Mouse (Mus musculus) neural tube, embryonic 10.5 days (tissue): ENCODE results near the gene Sox4.

Experiments
- DNase-seq: peaks from one replicate; pipeline ENCODE4 v3.0.0-alpha.2; 2017; ENCODE audit warnings: low spot score; ENCODE audit errors: extremely low spot score

Sox4 gene

GRCm38 (mm10) chr13:28947740-28948441 is 5.6 kb downstream of the Sox4 start:
- peak; percentile 52 for DNase-seq

- peak; percentile 40 for DNase-seq
Measured at GRCm38 (mm10) chr13:28946565-28947135, 6.9 kb downstream of the Sox4 start.

- DNase-seq: no peak
Measured at GRCm38 (mm10) chr13:28945681-28946080, 7.8 kb downstream of the Sox4 start.

- no peak for DNase-seq
Measured at GRCm38 (mm10) chr13:28942926-28943325, 10.6 kb downstream of the Sox4 start.

- DNase-seq: no peak
Measured at GRCm38 (mm10) chr13:28941983-28942630, 11.4 kb downstream of the Sox4 start.

- DNase-seq: no peak
Measured at GRCm38 (mm10) chr13:28933375-28933774, 20.1 kb downstream of the Sox4 start.

GRCm38 (mm10) chr13:28931776-28932175 is 21.7 kb downstream of the Sox4 start:
- DNase-seq: no peak

- no peak for DNase-seq
Measured at GRCm38 (mm10) chr13:28931266-28931665, 22.2 kb downstream of the Sox4 start.

GRCm38 (mm10) chr13:28930364-28930763 is 23.1 kb downstream of the Sox4 start:
- no peak for DNase-seq

- DNase-seq: no peak
Measured at GRCm38 (mm10) chr13:28929936-28930335, 23.6 kb downstream of the Sox4 start.

GRCm38 (mm10) chr13:28923136-28923535 is 30.4 kb downstream of the Sox4 start:
- DNase-seq: no peak

- DNase-seq: no peak
Measured at GRCm38 (mm10) chr13:28917379-28918250, 35.9 kb downstream of the Sox4 start.

GRCm38 (mm10) chr13:28913656-28914055 is 39.9 kb downstream of the Sox4 start:
- DNase-seq: no peak

GRCm38 (mm10) chr13:28906981-28907380 is 46.5 kb downstream of the Sox4 start:
- DNase-seq: no peak
